Mouse (Mus musculus): ENCODE measurements at regions not wholly inside any gene's neighbourhood (a gene's known extent, or its start where the extent isn't known, plus 50 kb on each side); places are given as distances from the start of the nearest gene placed in this dataset.
A peak's percentile ranks its signal among the peaks of the same experiment; 100 is the strongest.

DNA sequence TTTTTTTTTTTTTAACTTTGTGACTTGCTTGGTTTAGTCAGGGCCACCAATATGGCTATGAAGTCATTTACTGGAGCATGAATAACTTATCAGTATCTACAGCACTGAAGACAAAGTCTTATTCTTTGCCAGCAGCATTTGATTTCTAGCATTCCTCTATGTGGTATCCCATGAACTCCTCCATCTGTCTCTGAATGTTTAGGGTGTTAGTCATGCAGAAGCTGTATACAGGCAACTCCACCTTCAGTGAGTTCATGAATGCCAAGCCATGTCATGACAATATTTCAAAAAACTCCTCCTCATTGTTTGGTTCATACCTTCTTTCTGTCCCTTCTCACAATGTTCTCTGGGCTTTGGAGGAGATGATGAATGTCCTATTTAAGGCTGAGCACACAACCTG is 1438.4 kb upstream of the A1bg start:
- peak overlapping the region; percentile 14; the same call in 1 of the 2 replicates for H3K27ac ChIP-seq (ENCODE audit: insufficient read depth, low read depth)
- no peaks in the 10 kb centered on the region for H3K27me3 ChIP-seq (replicated peaks)
- peaks cover 13 to 65% of the 10 kb centered on the region in 2 experiments for H3K4me1 ChIP-seq (ENCODE audit: control insufficient read depth in 1 of 2, insufficient read depth in 2 of 2)
- no peaks in the 10 kb centered on the region for H3K36me3 ChIP-seq (replicated peaks in 1 of 2; ENCODE audit: control insufficient read depth in 1 of 2, insufficient read depth in 1 of 2, low read length in 1 of 2)
- no peak overlapping the region for H3K9ac ChIP-seq (ENCODE audit: insufficient read depth, low read depth)
- TF ChIP-seq MXI1 (IDR thresholded peaks at IDR 0.05; ENCODE audit: low read depth, low read length) (no peak), ELF1 (IDR thresholded peaks at IDR 0.05; ENCODE audit: low read depth, low read length) (no peak), ZC3H11A (IDR thresholded peaks at IDR 0.05; ENCODE audit: low read depth, low read length) (no peak), NRF1 (IDR thresholded peaks at IDR 0.05; ENCODE audit: low read depth, low read length) (no peak), MYC (IDR thresholded peaks at IDR 0.05; ENCODE audit: low read depth, low read length) (no peak), ZNF384 (IDR thresholded peaks at IDR 0.05; ENCODE audit: low read depth, low read length) (no peak), MAX (IDR thresholded peaks at IDR 0.05; ENCODE audit: low read length) (no peak), SIN3A (IDR thresholded peaks at IDR 0.05; ENCODE audit: low read length) (no peak), CTCF (conservative IDR thresholded peaks at IDR 0.05 in 1 of 2, IDR thresholded peaks at IDR 0.05 in 1 of 2; ENCODE audit: low read depth in 2 of 2, low read length in 2 of 2) (no peak), MEF2A (IDR thresholded peaks at IDR 0.05; ENCODE audit: borderline replicate concordance, low read depth, low read length) (no peak), ZKSCAN1 (IDR thresholded peaks at IDR 0.05; ENCODE audit: borderline replicate concordance, low read depth, low read length) (no peak), ZMIZ1 (IDR thresholded peaks at IDR 0.05; ENCODE audit: low read depth, low read length) (no peak), IRF4 (IDR thresholded peaks at IDR 0.05; ENCODE audit: low read depth, low read length) (no peak), NELFE (IDR thresholded peaks at IDR 0.05; ENCODE audit: low read depth, low read length) (no peak), USF1 (IDR thresholded peaks at IDR 0.05; ENCODE audit: low read depth, low read length) (no peak), USF2 (conservative IDR thresholded peaks at IDR 0.05; ENCODE audit: low read depth, low read length) (no peak), CHD1 (IDR thresholded peaks at IDR 0.05; ENCODE audit: low read depth, low read length) (no peak)
- peaks cover 2% of the 10 kb centered on the region for H3K9me3 ChIP-seq (replicated peaks; ENCODE audit: low read length)
- dilution Hi-C loops (cut with MboI; ENCODE audit: extremely low pct_ligation_motif_present, extremely low pct_unique_long_range_greater_than_20kb, low sequenced_read_pairs) (no loop called here), in situ Hi-C loops (cut with MboI; ENCODE audit: low pct_ligation_motif_present, low pct_unique_long_range_greater_than_20kb, low sequenced_read_pairs) (loop anchor here (5.0 kb wide), 1 partner anchor 101 kb away; no protein-coding TSS in a partner anchor)
- no peak for DNase-seq (ENCODE audit: extremely low read depth)
- no peak overlapping the region for H3K4me3 ChIP-seq (replicated peaks in 1 of 3; ENCODE audit: low read depth in 2 of 3, low read length in 2 of 3, poor library complexity in 1 of 3)
- no peak overlapping the region for H3K4me2 ChIP-seq (ENCODE audit: insufficient read depth, low read depth, poor library complexity, severe bottlenecking)
- H3K79me2 ChIP-seq (replicated peaks; ENCODE audit: control insufficient read depth, extremely low read depth, insufficient read depth, poor library complexity, severe bottlenecking) = no peaks in the 10 kb centered on the region

DNA sequence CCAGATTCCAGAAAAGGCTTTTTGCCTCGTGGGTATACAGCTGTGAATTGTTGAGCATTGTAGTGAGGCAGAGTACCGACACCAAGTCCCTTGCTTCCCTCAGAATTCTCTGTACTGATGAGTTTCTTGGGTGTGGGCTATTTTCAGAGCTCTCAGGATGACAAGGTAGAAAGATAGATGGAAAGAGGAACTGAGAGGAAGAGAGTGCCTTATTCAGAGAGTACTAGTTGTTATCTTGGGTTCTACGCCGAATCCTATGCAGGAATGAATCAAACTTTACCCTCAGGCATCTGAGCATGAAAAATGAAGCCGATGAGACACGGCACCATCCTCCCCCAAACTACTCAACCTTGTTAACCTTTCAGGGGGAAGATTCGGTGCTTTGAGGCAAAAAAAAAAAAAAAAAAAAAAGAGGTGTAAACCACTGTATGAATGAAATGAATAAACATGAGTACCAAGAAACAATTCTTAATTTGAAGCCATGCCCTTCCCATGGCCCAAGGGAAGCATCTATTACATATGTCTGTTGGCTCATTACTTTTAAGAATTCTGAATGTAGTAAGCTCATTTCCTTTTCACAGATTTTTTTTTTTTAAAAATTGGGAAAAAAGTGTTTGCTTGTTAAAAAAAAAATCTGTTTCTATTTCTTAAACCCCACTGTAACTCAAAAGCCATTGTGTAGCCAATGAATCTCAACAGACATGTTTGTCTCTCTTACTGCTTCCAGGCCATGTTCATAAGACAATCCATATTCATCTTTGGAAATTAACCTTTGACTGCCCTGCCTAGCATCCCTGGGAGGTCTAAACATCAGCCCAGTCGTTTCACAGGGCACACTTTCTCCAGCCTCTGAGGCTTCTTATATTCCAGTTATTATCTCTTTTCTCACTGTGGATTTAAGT is 1435.8 kb upstream of the A1bg start:
- no peaks in the 10 kb centered on the region for H3K36me3 ChIP-seq (replicated peaks in 1 of 2; ENCODE audit: control insufficient read depth in 1 of 2, insufficient read depth in 1 of 2, low read length in 1 of 2)
- dilution Hi-C loops (cut with MboI; ENCODE audit: extremely low pct_ligation_motif_present, extremely low pct_unique_long_range_greater_than_20kb, low sequenced_read_pairs) (no loop called here), in situ Hi-C loops (cut with MboI; ENCODE audit: low pct_ligation_motif_present, low pct_unique_long_range_greater_than_20kb, low sequenced_read_pairs) (no loop called here)
- DNase-seq (ENCODE audit: extremely low read depth) = peak; percentile 99
- H3K4me2 ChIP-seq (ENCODE audit: insufficient read depth, low read depth, poor library complexity, severe bottlenecking) = peak overlapping the region; percentile 70
- peak overlapping the region; percentile 46; the same call in 1 of the 2 replicates for H3K27ac ChIP-seq (ENCODE audit: insufficient read depth, low read depth)
- H3K27me3 ChIP-seq (replicated peaks) = no peaks in the 10 kb centered on the region
- 0 out of 2 replicates have a peak overlapping the region, but pooled peaks have one; percentile 33 for H3K9ac ChIP-seq (ENCODE audit: insufficient read depth, low read depth)
- peaks cover 14 to 66% of the 10 kb centered on the region in 2 experiments for H3K4me1 ChIP-seq (ENCODE audit: control insufficient read depth in 1 of 2, insufficient read depth in 2 of 2)
- peaks cover 2% of the 10 kb centered on the region for H3K9me3 ChIP-seq (replicated peaks; ENCODE audit: low read length)
- H3K4me3 ChIP-seq (replicated peaks in 1 of 3; ENCODE audit: low read depth in 2 of 3, low read length in 2 of 3, poor library complexity in 1 of 3) = no peak overlapping the region
- H3K79me2 ChIP-seq (replicated peaks; ENCODE audit: control insufficient read depth, extremely low read depth, insufficient read depth, poor library complexity, severe bottlenecking) = no peaks in the 10 kb centered on the region
- TF ChIP-seq RCOR1 (conservative IDR thresholded peaks at IDR 0.05; ENCODE audit: low read depth, low read length) (peak; percentile 99), MYC (IDR thresholded peaks at IDR 0.05; ENCODE audit: low read depth, low read length) (peak; percentile 76; the same call in 1 of the 2 replicates), BHLHE40 (IDR thresholded peaks at IDR 0.05; ENCODE audit: low read depth, low read length) (peak; percentile 87), JUN (IDR thresholded peaks at IDR 0.05; ENCODE audit: insufficient read depth, low read depth, low read length) (peak; percentile 89), MAZ (IDR thresholded peaks at IDR 0.05; ENCODE audit: low read depth, low read length) (no peak; the same call in 1 of the 2 replicates), E2F4 (IDR thresholded peaks at IDR 0.05; ENCODE audit: insufficient replicate concordance, low read depth, low read length) (peak; percentile 63; the same call in 1 of the 2 replicates), MEF2A (IDR thresholded peaks at IDR 0.05; ENCODE audit: borderline replicate concordance, low read depth, low read length) (peak; percentile 99), MAX (IDR thresholded peaks at IDR 0.05; ENCODE audit: low read length) (0 out of 2 replicates have a peak, but pooled peaks have one; percentile 69), GABPA (IDR thresholded peaks at IDR 0.05; ENCODE audit: insufficient replicate concordance, low read depth, low read length) (no peak), CHD1 (IDR thresholded peaks at IDR 0.05; ENCODE audit: low read depth, low read length) (peak; percentile 84; the same call in 1 of the 2 replicates), KAT2A (IDR thresholded peaks at IDR 0.05; ENCODE audit: insufficient replicate concordance, low read length) (0 out of 2 replicates have a peak, but pooled peaks have one; percentile 51), ELF1 (IDR thresholded peaks at IDR 0.05; ENCODE audit: low read depth, low read length) (no peak; the same call in 1 of the 2 replicates), USF1 (IDR thresholded peaks at IDR 0.05; ENCODE audit: low read depth, low read length) (no peak), RAD21 (IDR thresholded peaks at IDR 0.05; ENCODE audit: low read depth, low read length) (peak; percentile 32), MAFK (IDR thresholded peaks at IDR 0.05; ENCODE audit: insufficient replicate concordance, low read length) (peak; percentile 89), NRF1 (IDR thresholded peaks at IDR 0.05; ENCODE audit: low read depth, low read length) (no peak), MXI1 (IDR thresholded peaks at IDR 0.05; ENCODE audit: low read depth, low read length) (0 out of 2 replicates have a peak, but pooled peaks have one; percentile 32), NELFE (IDR thresholded peaks at IDR 0.05; ENCODE audit: low read depth, low read length) (0 out of 2 replicates have a peak, but pooled peaks have one; percentile 16), ZMIZ1 (IDR thresholded peaks at IDR 0.05; ENCODE audit: low read depth, low read length) (no peak), CHD2 (IDR thresholded peaks at IDR 0.05; ENCODE audit: low read length) (peak; percentile 92)
